Mouse (Mus musculus): ENCODE data around the gene Myo18b. TPM values are rescaled to one million over a fixed set of nuclear protein-coding genes. Genes with fewer than 3 reads are reported as not detected.
A peak's percentile ranks its signal among the peaks of the same experiment; 100 is the strongest.

The Myo18b gene
- polyA plus RNA-seq, 1 experiment from 2014 or later, result 0.36 TPM

- Histone ChIP-seq H3K9ac (ENCODE audit: low read length) (no peak overlapping the region), H3K27ac (ENCODE audit: low read depth, low read length) (no peak overlapping the region), H3K27me3 (ENCODE audit: control insufficient read depth, insufficient read depth, low read length) (no peaks in the 10 kb centered on the region), H3K4me3 (ENCODE audit: low read depth, low read length) (no peak overlapping the region), H3K4me2 (ENCODE audit: low read depth, low read length, severe bottlenecking) (no peak overlapping the region), H3K36me3 (ENCODE audit: control insufficient read depth, insufficient read depth, low read length) (no peaks in the 10 kb centered on the region), H3K9me3 (ENCODE audit: control insufficient read depth, low read length) (no peaks in the 10 kb centered on the region), H3K4me1 (replicated peaks; ENCODE audit: control insufficient read depth, insufficient read depth, low read length) (no peaks in the 10 kb centered on the region)
- no peak for ATAC-seq (replicated peaks; ENCODE audit: low FRiP score)
- no peak for DNase-seq (ENCODE audit: low spot score)
- 91% methylated on average over 3 of the region's 3 CpGs for WGBS
These were observed 134.6 kb downstream of the Myo18b start for GRCm38 (mm10) chr5:112761415-112762075.

- DNase-seq (ENCODE audit: low spot score), result no peak
- WGBS, result 46% methylated on average over 10 of the region's 10 CpGs
- Histone ChIP-seq H3K9me3 (ENCODE audit: control insufficient read depth, low read length) (no peaks in the 10 kb centered on the region), H3K4me2 (ENCODE audit: low read depth, low read length, severe bottlenecking) (no peak overlapping the region), H3K27ac (ENCODE audit: low read depth, low read length) (no peak overlapping the region), H3K27me3 (ENCODE audit: control insufficient read depth, insufficient read depth, low read length) (no peaks in the 10 kb centered on the region), H3K36me3 (ENCODE audit: control insufficient read depth, insufficient read depth, low read length) (no peaks in the 10 kb centered on the region), H3K9ac (ENCODE audit: low read length) (no peak overlapping the region), H3K4me1 (replicated peaks; ENCODE audit: control insufficient read depth, insufficient read depth, low read length) (no peaks in the 10 kb centered on the region; the same call in 1 of the 2 replicates), H3K4me3 (ENCODE audit: low read depth, low read length) (no peak overlapping the region)
- ATAC-seq (replicated peaks; ENCODE audit: low FRiP score), result no peak
These were observed 140.6 kb downstream of the Myo18b start for GRCm38 (mm10) chr5:112755581-112755980.

DNA sequence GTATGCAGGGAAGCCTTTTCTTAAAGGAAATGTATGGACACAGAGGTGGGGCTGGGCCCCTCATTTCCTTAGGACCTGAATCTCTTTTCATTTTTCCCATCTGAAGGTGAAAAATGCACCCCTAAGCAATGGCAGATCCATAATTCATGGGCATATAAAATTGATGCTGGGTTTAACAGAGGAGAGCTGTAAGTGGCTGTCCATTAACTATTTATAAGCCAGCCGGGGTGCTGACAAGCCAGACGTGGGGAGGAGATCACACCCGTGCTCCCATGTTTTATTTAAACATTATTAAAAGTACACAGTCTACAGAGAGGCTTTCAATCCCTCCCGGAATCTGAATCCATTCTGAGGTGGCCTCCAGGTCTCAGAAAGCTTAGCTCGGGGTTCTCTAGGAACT, 146.5 kb downstream of the Myo18b start:
- no peak overlapping the region for H3K9ac ChIP-seq (ENCODE audit: low read length)
- no peak overlapping the region for H3K4me2 ChIP-seq (ENCODE audit: low read depth, low read length, severe bottlenecking)
- ATAC-seq (replicated peaks; ENCODE audit: low FRiP score) (no peak), DNase-seq (ENCODE audit: low spot score) (no peak)
- WGBS, result 75% methylated on average over 5 of the region's 5 CpGs
- no peaks in the 10 kb centered on the region for H3K27me3 ChIP-seq (ENCODE audit: control insufficient read depth, insufficient read depth, low read length)
- H3K36me3 ChIP-seq (ENCODE audit: control insufficient read depth, insufficient read depth, low read length), result no peaks in the 10 kb centered on the region
- H3K27ac ChIP-seq (ENCODE audit: low read depth, low read length), result no peak overlapping the region
- no peak overlapping the region for H3K4me3 ChIP-seq (ENCODE audit: low read depth, low read length)
- H3K4me1 ChIP-seq (replicated peaks; ENCODE audit: control insufficient read depth, insufficient read depth, low read length), result peaks cover 2% of the 10 kb centered on the region; the same call in 1 of the 2 replicates
- H3K9me3 ChIP-seq (ENCODE audit: control insufficient read depth, low read length), result no peaks in the 10 kb centered on the region

DNA sequence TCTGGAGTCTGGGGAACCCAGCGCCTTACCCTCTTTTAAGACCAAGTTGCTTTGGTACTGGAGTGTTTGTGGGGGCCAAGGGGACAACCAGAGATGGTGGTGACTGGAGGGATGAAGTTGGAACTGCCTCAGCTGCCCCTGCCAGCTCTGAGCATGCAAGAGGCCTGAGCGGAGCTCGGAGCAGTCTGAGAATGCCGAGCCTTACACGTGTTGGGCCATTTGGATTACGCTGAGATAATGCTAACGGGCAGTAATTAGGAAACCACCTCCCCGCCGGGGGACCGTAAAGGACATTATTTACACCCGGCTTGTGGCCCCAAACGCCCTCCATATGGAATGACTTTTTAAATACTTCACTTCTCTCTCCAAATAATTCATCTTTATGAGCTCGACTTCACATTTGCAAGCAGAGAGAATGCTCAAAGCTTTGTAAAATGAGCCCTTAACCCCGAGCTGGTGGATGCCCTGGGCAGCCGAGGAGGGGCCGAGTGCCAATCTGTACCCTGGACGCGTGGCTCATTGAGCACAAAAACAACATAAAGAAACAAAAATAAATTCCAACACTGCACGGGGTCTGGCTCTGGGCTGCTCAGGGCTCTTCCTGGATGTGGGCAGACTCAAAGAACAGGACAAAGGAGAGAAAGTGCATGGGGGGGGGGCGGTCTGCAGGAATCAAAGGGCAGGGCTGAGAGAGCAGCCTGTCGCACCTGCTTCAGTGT, 148.0 kb downstream of the Myo18b start:
- 0 out of 2 replicates have a peak, but pooled peaks have one; percentile 46 for ATAC-seq (replicated peaks; ENCODE audit: low FRiP score)
- Histone ChIP-seq H3K36me3 (ENCODE audit: control insufficient read depth, insufficient read depth, low read length) (no peaks in the 10 kb centered on the region), H3K4me3 (ENCODE audit: low read depth, low read length) (no peak overlapping the region), H3K27me3 (ENCODE audit: control insufficient read depth, insufficient read depth, low read length) (no peaks in the 10 kb centered on the region), H3K4me1 (replicated peaks; ENCODE audit: control insufficient read depth, insufficient read depth, low read length) (peaks cover 2% of the 10 kb centered on the region; the same call in 1 of the 2 replicates), H3K4me2 (ENCODE audit: low read depth, low read length, severe bottlenecking) (peak overlapping the region; percentile 0; the same call in 1 of the 2 replicates), H3K9me3 (ENCODE audit: control insufficient read depth, low read length) (no peaks in the 10 kb centered on the region), H3K27ac (ENCODE audit: low read depth, low read length) (no peak overlapping the region), H3K9ac (ENCODE audit: low read length) (no peak overlapping the region)
- DNase-seq (ENCODE audit: low spot score), result peak; percentile 59
- WGBS, result 19% methylated on average over 21 of the region's 21 CpGs

DNA sequence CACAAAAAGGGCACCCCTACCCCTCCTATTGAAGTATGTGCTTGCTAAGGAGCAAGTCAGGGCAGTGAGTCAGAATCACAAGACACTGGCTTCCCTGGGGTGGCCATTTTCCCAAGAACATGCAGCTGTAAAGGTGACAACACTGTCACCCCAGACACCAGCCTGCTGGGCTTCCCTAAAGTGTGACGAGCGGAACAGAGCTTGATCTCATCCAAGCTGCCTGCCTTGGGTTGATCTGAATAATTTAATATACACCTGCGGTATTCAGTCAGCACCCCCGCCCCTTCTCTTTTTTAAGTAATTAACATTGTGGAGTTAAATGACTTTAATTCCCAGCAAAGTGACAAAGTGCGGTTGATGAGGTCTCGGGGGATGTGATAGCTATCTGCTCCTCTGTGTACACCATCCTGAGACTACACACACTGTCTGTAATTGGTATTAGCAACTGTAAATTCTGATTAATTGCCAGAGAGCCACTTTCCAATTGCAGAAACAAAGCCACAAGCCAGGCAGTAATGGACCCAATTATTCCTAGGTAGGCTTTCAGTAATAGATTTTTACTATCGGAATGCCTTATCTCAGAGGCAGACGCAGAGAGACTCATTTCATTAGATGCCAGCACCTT, 148.7 kb downstream of the Myo18b start:
- H3K4me1 ChIP-seq (replicated peaks; ENCODE audit: control insufficient read depth, insufficient read depth, low read length), result peaks cover 2% of the 10 kb centered on the region; the same call in 1 of the 2 replicates
- ATAC-seq (replicated peaks; ENCODE audit: low FRiP score) (no peak), DNase-seq (ENCODE audit: low spot score) (no peak)
- 57% methylated on average over 8 of the region's 8 CpGs for WGBS
- H3K4me3 ChIP-seq (ENCODE audit: low read depth, low read length), result no peak overlapping the region
- H3K27me3 ChIP-seq (ENCODE audit: control insufficient read depth, insufficient read depth, low read length), result no peaks in the 10 kb centered on the region
- H3K9ac ChIP-seq (ENCODE audit: low read length), result no peak overlapping the region
- H3K27ac ChIP-seq (ENCODE audit: low read depth, low read length), result no peak overlapping the region
- H3K4me2 ChIP-seq (ENCODE audit: low read depth, low read length, severe bottlenecking), result peak overlapping the region; percentile 0; the same call in 1 of the 2 replicates
- no peaks in the 10 kb centered on the region for H3K36me3 ChIP-seq (ENCODE audit: control insufficient read depth, insufficient read depth, low read length)
- H3K9me3 ChIP-seq (ENCODE audit: control insufficient read depth, low read length), result no peaks in the 10 kb centered on the region

DNA sequence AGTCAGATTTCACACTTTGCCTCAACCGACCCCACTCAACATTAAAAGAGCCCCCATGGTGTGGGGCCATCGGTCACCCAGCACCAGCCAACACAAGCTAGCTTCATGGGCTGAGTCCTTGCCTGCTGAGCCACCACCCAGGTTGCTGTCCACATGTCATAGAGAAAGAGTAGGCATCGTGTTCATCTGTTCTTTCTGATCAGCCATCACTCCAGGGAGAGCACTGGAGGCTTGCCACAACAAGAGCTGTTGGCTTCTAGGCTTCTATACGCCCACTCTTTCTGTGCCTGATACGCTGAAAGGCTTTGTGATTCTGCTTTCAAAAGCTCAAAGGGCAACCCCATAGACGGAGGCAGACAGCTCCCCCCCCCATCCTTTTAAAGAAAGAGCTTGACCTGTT, 151.0 kb downstream of the Myo18b start:
- peaks cover 2% of the 10 kb centered on the region; the same call in 1 of the 2 replicates for H3K4me1 ChIP-seq (replicated peaks; ENCODE audit: control insufficient read depth, insufficient read depth, low read length)
- H3K36me3 ChIP-seq (ENCODE audit: control insufficient read depth, insufficient read depth, low read length), result no peaks in the 10 kb centered on the region
- no peak overlapping the region for H3K27ac ChIP-seq (ENCODE audit: low read depth, low read length)
- H3K4me2 ChIP-seq (ENCODE audit: low read depth, low read length, severe bottlenecking), result no peak overlapping the region
- no peak overlapping the region for H3K4me3 ChIP-seq (ENCODE audit: low read depth, low read length)
- WGBS, result 80% methylated on average over 6 of the region's 6 CpGs
- DNase-seq (ENCODE audit: low spot score) (no peak), ATAC-seq (replicated peaks; ENCODE audit: low FRiP score) (no peak)
- no peak overlapping the region for H3K9ac ChIP-seq (ENCODE audit: low read length)
- no peaks in the 10 kb centered on the region for H3K9me3 ChIP-seq (ENCODE audit: control insufficient read depth, low read length)
- H3K27me3 ChIP-seq (ENCODE audit: control insufficient read depth, insufficient read depth, low read length), result no peaks in the 10 kb centered on the region

DNA sequence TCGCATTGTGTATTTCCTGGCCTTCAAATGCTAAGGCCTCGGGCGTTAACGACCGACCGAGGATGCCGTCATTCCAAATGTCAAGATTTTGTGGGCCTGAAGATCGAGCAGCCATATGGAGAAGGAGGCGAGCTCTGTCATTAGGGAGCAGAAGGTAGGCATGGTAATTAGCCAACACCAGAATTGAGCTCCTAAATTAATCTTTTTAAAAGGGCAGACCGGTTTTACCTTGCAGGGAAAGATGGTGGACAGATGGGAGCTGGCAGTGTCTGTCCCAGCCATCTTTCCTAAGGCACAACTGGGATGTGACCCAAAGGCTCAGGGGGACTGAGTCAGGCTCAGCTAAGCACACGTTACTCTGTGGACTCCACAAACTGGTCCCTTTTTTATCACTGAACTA, 151.6 kb downstream of the Myo18b start:
- DNase-seq (ENCODE audit: low spot score), result no peak
- 88% methylated on average over 11 of the region's 11 CpGs for WGBS
- ATAC-seq (replicated peaks; ENCODE audit: low FRiP score), result no peak

GRCm38 (mm10) chr5:112743121-112743520, 153.0 kb downstream of the Myo18b start:
- no peak for ATAC-seq (replicated peaks; ENCODE audit: low FRiP score)
- 71% methylated on average over 9 of the region's 9 CpGs for WGBS
- no peak overlapping the region for H3K4me2 ChIP-seq (ENCODE audit: low read depth, low read length, severe bottlenecking)
- no peak overlapping the region for H3K4me3 ChIP-seq (ENCODE audit: low read depth, low read length)
- DNase-seq (ENCODE audit: low spot score), result no peak
- H3K27ac ChIP-seq (ENCODE audit: low read depth, low read length), result no peak overlapping the region
- no peaks in the 10 kb centered on the region for H3K36me3 ChIP-seq (ENCODE audit: control insufficient read depth, insufficient read depth, low read length)
- no peaks in the 10 kb centered on the region for H3K27me3 ChIP-seq (ENCODE audit: control insufficient read depth, insufficient read depth, low read length)
- H3K4me1 ChIP-seq (replicated peaks; ENCODE audit: control insufficient read depth, insufficient read depth, low read length), result 0 out of 2 replicates have a peak, but pooled peaks cover 2% of the 10 kb centered on the region
- H3K9ac ChIP-seq (ENCODE audit: low read length), result no peak overlapping the region
- H3K9me3 ChIP-seq (ENCODE audit: control insufficient read depth, low read length), result no peaks in the 10 kb centered on the region

More for the DNA sequence above, 151.6 kb downstream of the Myo18b start:
- H3K27me3 ChIP-seq (ENCODE audit: control insufficient read depth, insufficient read depth, low read length), result no peaks in the 10 kb centered on the region
- no peak overlapping the region for H3K27ac ChIP-seq (ENCODE audit: low read depth, low read length)
- H3K4me3 ChIP-seq (ENCODE audit: low read depth, low read length), result no peak overlapping the region
- H3K36me3 ChIP-seq (ENCODE audit: control insufficient read depth, insufficient read depth, low read length), result no peaks in the 10 kb centered on the region
- H3K9me3 ChIP-seq (ENCODE audit: control insufficient read depth, low read length), result no peaks in the 10 kb centered on the region
- H3K4me2 ChIP-seq (ENCODE audit: low read depth, low read length, severe bottlenecking), result no peak overlapping the region
- no peak overlapping the region for H3K9ac ChIP-seq (ENCODE audit: low read length)
- H3K4me1 ChIP-seq (replicated peaks; ENCODE audit: control insufficient read depth, insufficient read depth, low read length), result peaks cover 2% of the 10 kb centered on the region; the same call in 1 of the 2 replicates

All from forebrain, embryonic 11.5 days (tissue).